Mouse (Mus musculus) megakaryocyte-erythroid progenitor cell, adult 5-6 weeks (primary cell): ENCODE measurements around the gene Kansl2. TPM values are rescaled to one million over a fixed set of nuclear protein-coding genes. Genes with fewer than 3 reads are reported as not detected.

Experiments used
- ATAC-seq: replicated peaks from 2 replicates; pipeline ENCODE4 v1.8.0; 2016; ENCODE audit warnings: mild to moderate bottlenecking, inconsistent platforms; ENCODE audit not compliant: severe bottlenecking, poor library complexity, low FRiP score, low TSS enrichment
- total RNA-seq, 2 experiments: library from RNA; stranded (forward) in 1 of 2; stranded (reverse) in 1 of 2; fragments of 200-1000, 215-1000 nt in 1 of 2; fragments of >200 nt in 1 of 2; fragmentation: Nextera tagmentation in 1 of 2; gene quantifications; 2 replicates each; pipeline ENCODE4 v1.2.3; 2014 to 2017

Kansl2 gene
- total RNA-seq, 2 experiments from 2014 or later = 54.4 to 73.0 TPM

GRCm38 (mm10) chr15:98507321-98507720, 26.7 kb downstream of the Kansl2 start:
- no peak for ATAC-seq

- no peak for ATAC-seq
Observed at GRCm38 (mm10) chr15:98506253-98506957, 27.7 kb downstream of the Kansl2 start.

GRCm38 (mm10) chr15:98504514-98504913, 29.6 kb downstream of the Kansl2 start:
- ATAC-seq = peak; percentile 74

GRCm38 (mm10) chr15:98503317-98503716, 30.7 kb downstream of the Kansl2 start:
- no peak for ATAC-seq

- ATAC-seq = no peak
Observed at GRCm38 (mm10) chr15:98497631-98498030, 36.4 kb downstream of the Kansl2 start.

GRCm38 (mm10) chr15:98492102-98492501, 42.0 kb downstream of the Kansl2 start, which contains the start of gene Olfr279:
Olfr279 (plus strand) TSS chr15:98492402.
- no peak for ATAC-seq

GRCm38 (mm10) chr15:98491332-98491731, 42.7 kb downstream of the Kansl2 start:
- no peak for ATAC-seq

GRCm38 (mm10) chr15:98486433-98487021, 47.5 kb downstream of the Kansl2 start:
- ATAC-seq = no peak

- no peak for ATAC-seq
Observed at GRCm38 (mm10) chr15:98483907-98484886, 49.9 kb downstream of the Kansl2 start.

- ATAC-seq = no peak
Observed at GRCm38 (mm10) chr15:98482701-98483100, 51.4 kb downstream of the Kansl2 start, which contains the start of gene Lalba. Lalba (minus strand) TSS chr15:98482721.

- ATAC-seq = no peak
Observed at GRCm38 (mm10) chr15:98479568-98480102, 54.4 kb downstream of the Kansl2 start.

GRCm38 (mm10) chr15:98476281-98476680, 57.8 kb downstream of the Kansl2 start:
- ATAC-seq = no peak

- ATAC-seq = peak; percentile 58
Observed at GRCm38 (mm10) chr15:98475382-98475781, 58.7 kb downstream of the Kansl2 start.

- ATAC-seq = no peak
Observed at GRCm38 (mm10) chr15:98474958-98475357, 59.1 kb downstream of the Kansl2 start.

- no peak for ATAC-seq
Observed at GRCm38 (mm10) chr15:98471539-98471938, 62.5 kb downstream of the Kansl2 start.

GRCm38 (mm10) chr15:98469596-98469995, 64.5 kb downstream of the Kansl2 start, which contains the start of gene OR5BS1P:
OR5BS1P (plus strand) TSS chr15:98469896.
- ATAC-seq = no peak
